Mouse (Mus musculus): Measurements from ENCODE around the gene Mapkapk3.

DNA sequence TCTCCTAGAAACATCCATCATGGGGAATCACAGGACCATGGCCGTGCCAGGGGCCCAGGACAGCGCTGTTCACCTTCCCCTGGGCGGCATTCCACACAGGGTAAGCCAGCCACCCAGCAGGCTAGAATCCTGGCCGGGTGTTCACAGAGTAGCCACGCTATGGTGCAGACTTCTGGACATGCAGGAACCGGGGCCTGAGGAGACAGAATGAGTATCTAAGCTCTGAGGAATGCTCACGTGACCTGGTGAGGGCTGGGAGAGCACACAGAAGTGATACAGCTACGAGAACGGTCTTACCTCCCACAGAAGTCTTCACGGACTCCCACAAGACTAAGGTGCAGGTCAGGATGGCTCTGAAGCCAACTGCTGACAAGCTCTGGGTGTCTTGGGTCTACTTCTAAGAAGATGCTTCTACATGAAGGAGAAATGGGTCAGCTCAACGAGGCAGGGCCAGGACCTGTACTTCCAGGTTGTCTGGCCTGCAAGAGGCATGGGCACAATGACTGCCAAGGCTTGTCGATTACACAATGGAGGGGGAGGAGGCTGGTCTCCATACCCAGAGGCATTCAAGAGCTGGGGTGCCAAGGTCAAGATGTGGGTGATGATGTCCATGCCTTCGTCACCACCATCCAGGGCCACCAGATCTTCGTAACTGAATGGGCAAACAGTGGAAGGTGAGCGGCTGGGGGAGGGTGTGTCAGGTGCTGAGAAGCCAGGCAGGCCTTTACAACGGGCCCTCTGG, 38.4 kb upstream of the Mapkapk3 start:
- TF ChIP-seq UBTF (IDR thresholded peaks at IDR 0.05; ENCODE audit: borderline replicate concordance, insufficient read depth, low read depth, low read length) = no peak
- TF ChIP-seq ZNF384 (IDR thresholded peaks at IDR 0.05; ENCODE audit: low read depth, low read length) = no peak
- no peak for TF ChIP-seq TAL1 (IDR thresholded peaks at IDR 0.05; ENCODE audit: low read length)
- no peak for TF ChIP-seq CTCF (IDR thresholded peaks at IDR 0.05 in 2 of 3, conservative IDR thresholded peaks at IDR 0.05 in 1 of 3; ENCODE audit: control insufficient read depth in 1 of 3, insufficient read depth in 1 of 3, low read depth in 2 of 3, low read length in 3 of 3, poor library complexity in 1 of 3, severe bottlenecking in 1 of 3)
- TF ChIP-seq POLR2AphosphoS2 (IDR thresholded peaks at IDR 0.05; ENCODE audit: low read length) = no peak
- no peak for TF ChIP-seq ELF1 (IDR thresholded peaks at IDR 0.05; ENCODE audit: low read depth, low read length)
- no peak for TF ChIP-seq CHD2 (IDR thresholded peaks at IDR 0.05; ENCODE audit: low read length)
- TF ChIP-seq MAZ (IDR thresholded peaks at IDR 0.05; ENCODE audit: low read depth, low read length) = no peak
- TF ChIP-seq USF1 (IDR thresholded peaks at IDR 0.05; ENCODE audit: low read depth, low read length) = no peak
- no peak for TF ChIP-seq POLR2A (IDR thresholded peaks at IDR 0.05; ENCODE audit: control insufficient read depth in 1 of 2, insufficient read depth in 1 of 2, low read depth in 1 of 2, low read length in 2 of 2, poor library complexity in 1 of 2)
- TF ChIP-seq BHLHE40 (IDR thresholded peaks at IDR 0.05; ENCODE audit: borderline replicate concordance, low read depth, low read length) = no peak
- no peak for TF ChIP-seq MXI1 (IDR thresholded peaks at IDR 0.05; ENCODE audit: low read depth, low read length)
- no peak for TF ChIP-seq MAFK (IDR thresholded peaks at IDR 0.05; ENCODE audit: borderline replicate concordance, low read depth, low read length)
- no peak for TF ChIP-seq MYB (IDR thresholded peaks at IDR 0.05; ENCODE audit: low read depth, low read length)
